Mouse (Mus musculus) spleen, adult 2 months (tissue): ENCODE measurements around the gene Skint6.
"Not testable (repeated sequence)": the region's sequence is repeated elsewhere in the genome, so short reads cannot be mapped to it uniquely, and the experiment has no call there.

Experiments used
- CTCF ChIP-seq: fragments of 200-500 bp; IDR thresholded peaks from 2 replicates; pipeline ENCODE4 v1.5.1; 2011; ENCODE audit warnings: mild to moderate bottlenecking, inconsistent platforms; ENCODE audit not compliant: insufficient read depth, insufficient read length, insufficient replicate concordance; ENCODE audit errors: extremely low read depth
- POLR2A ChIP-seq: fragments of 200-500 bp; IDR thresholded peaks from 2 replicates; pipeline ENCODE4 v1.6.1; 2011; ENCODE audit warnings: low read depth, low read length, inconsistent platforms

DNA sequence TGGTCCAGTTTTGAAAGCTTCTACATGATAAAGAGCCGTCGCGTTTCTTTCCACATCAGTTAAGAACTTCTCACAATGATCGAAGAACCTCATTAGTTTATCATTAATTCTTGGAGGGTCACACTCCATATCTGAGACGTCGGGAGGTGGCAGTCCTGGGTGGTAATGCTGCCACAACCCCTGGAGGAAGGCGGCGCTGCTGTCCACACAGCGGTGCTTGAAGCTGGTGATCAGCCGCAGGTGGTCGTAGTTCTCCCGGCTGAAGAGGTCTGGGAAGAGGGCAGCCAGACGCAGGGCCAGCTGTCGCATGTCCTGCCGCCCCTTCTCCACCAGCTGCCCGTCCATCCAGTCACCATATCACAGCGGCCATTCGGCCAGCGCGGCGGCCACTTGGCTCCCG, 307.6 kb downstream of the Skint6 start:
- TF ChIP-seq CTCF, POLR2A: not testable (repeated sequence)
